Mouse (Mus musculus): Measurements from ENCODE around the gene Hps6. TPM values are rescaled to one million over a fixed set of nuclear protein-coding genes. Genes with fewer than 3 reads are reported as not detected.

Gene Hps6
- total RNA-seq, 2 experiments from 2014 or later, result 3.4 to 3.9 TPM

- Histone ChIP-seq H3K4me3 (no peak overlapping the region), H3K27ac (no peak overlapping the region)
- DNase-seq, result no peak
- intact Hi-C loops (cut with DNase I), result no loop called here
- TF ChIP-seq CTCF (IDR thresholded peaks at IDR 0.05), result no peak
Measured at GRCm38 (mm10) chr19:46032731-46033510, 29.6 kb downstream of the Hps6 start.

DNA sequence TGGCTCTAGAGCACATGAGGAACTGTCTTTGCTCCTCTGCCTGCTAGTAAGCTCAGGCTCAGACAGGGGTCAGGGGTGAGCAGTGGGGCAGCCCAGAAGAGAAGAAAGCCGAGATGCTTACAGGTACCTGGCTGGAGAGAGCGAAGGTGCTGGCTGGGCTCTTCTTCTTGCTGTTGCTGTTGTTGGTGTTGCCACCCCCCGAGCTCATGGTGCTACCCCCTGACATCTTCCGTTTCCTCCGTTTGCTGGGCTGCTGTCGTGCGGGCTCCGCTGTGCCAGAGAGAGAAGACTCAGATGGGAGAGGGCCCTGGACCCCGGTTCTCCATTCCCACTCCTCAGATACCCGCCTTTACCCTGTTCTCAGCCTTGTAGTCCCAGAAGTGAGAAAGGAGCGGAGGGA lies 30.6 kb downstream of the Hps6 start:
- intact Hi-C loops (cut with DNase I), result no loop called here
- no peak for TF ChIP-seq CTCF (IDR thresholded peaks at IDR 0.05)
- Histone ChIP-seq H3K4me3 (no peak overlapping the region), H3K27ac (no peak overlapping the region)
- no peak for DNase-seq

DNA sequence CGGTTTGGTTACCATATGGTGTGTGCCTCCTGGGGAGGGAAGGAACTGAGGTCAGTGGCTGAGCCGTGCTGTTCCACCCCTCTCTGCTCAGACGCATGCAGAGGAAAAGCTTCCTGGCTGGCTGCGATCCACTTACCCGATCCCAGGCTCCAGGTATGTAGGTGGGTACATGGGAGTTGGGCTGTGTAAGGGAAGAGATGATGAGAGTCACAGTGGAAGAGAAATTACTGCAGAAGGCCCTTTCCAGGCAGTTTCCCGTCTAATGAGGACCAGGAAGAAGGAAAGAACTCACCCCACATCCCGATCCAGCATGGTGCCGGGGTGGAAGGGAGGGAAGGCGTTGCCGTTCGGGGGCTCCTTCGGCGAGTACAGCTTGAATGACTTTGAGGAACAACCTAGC lies 32.7 kb downstream of the Hps6 start:
- Histone ChIP-seq H3K27ac (no peak overlapping the region), H3K4me3 (no peak overlapping the region)
- intact Hi-C loops (cut with DNase I), result no loop called here
- no peak for DNase-seq
- no peak for TF ChIP-seq CTCF (IDR thresholded peaks at IDR 0.05)

- intact Hi-C loops (cut with DNase I), result no loop called here
- Histone ChIP-seq H3K27ac (no peak overlapping the region), H3K4me3 (no peak overlapping the region)
- DNase-seq, result no peak
- peak; percentile 49 for TF ChIP-seq CTCF (IDR thresholded peaks at IDR 0.05)
Measured at GRCm38 (mm10) chr19:46036477-46037242, 33.4 kb downstream of the Hps6 start.

DNA sequence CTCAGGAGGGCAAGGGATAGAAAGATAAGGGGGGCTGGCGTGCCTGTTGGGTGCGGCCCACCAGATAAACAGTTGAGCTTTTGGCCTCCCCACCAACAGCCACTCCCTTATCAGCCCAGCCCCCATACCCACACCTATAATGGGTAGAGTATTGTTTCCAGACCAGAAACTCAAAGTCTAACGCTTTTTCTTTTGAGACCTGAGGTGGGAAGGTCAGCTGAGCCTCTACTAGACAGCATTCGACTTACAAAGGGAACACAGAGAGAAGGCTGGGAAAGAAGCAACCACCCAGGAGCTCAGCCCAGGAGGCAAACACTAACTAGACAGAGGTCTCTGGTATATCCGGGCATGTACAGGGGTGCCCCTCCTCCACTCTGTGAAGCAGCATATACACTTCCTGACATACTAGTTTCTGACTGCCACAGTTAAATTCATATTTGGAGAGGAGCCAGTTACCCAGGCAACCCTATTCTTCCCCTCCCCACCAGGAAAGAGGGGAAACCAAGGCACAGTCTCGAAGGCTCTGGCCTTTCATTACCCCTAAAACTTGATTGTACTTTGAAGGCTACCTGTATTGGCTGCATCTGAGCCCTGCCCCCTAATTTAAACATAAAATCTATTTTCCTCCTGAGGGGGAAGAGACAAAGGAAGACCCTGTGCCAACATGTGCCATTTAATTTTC lies 34.1 kb downstream of the Hps6 start:
- intact Hi-C loops (cut with DNase I), result no loop called here
- no peak for DNase-seq
- peak overlapping the region; percentile 83 for H3K4me3 ChIP-seq
- no peak for TF ChIP-seq CTCF (IDR thresholded peaks at IDR 0.05)
- H3K27ac ChIP-seq, result peak overlapping the region; percentile 20; the same call in 1 of the 2 replicates

GRCm38 (mm10) chr19:46037925-46038850 lies 34.9 kb downstream of the Hps6 start:
- no peak for TF ChIP-seq CTCF (IDR thresholded peaks at IDR 0.05)
- H3K27ac ChIP-seq, result peak overlapping the region; percentile 97

DNA sequence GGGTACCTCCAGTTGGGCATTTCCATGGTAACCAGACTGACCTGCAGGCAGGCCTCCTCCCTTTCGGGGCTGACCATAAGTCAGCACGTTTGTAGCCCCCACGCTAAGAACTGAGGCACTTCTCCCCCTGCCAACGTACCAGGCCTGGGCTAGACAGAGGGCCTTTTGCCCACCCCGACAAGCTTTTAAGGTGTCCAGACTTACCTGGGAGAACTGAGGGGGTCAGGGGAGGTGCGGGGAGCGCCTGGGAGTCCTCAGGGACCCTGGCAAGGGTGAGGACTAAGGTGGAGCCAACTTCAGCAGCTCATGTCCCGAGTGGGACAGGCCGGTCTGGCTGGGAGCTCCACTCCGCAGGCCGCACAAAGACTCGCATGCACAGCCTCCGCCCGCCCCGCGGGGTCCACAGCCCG lies 35.5 kb downstream of the Hps6 start:
- no peak for TF ChIP-seq CTCF (IDR thresholded peaks at IDR 0.05)
- DNase-seq, result no peak
- intact Hi-C loops (cut with DNase I), result no loop called here
- Histone ChIP-seq H3K4me3 (peak overlapping the region; percentile 83), H3K27ac (peak overlapping the region; percentile 97)

More at GRCm38 (mm10) chr19:46037925-46038850, 34.9 kb downstream of the Hps6 start:
- H3K4me3 ChIP-seq, result peak overlapping the region; percentile 83
- no peak for DNase-seq
- intact Hi-C loops (cut with DNase I), result no loop called here

GRCm38 (mm10) chr19:46039478-46039877 lies 36.2 kb downstream of the Hps6 start:
- DNase-seq, result peak; percentile 93
- peak overlapping the region; percentile 83 for H3K4me3 ChIP-seq
- no peak for TF ChIP-seq CTCF (IDR thresholded peaks at IDR 0.05)
- peak overlapping the region; percentile 97 for H3K27ac ChIP-seq
- intact Hi-C loops (cut with DNase I), result no loop called here

DNA sequence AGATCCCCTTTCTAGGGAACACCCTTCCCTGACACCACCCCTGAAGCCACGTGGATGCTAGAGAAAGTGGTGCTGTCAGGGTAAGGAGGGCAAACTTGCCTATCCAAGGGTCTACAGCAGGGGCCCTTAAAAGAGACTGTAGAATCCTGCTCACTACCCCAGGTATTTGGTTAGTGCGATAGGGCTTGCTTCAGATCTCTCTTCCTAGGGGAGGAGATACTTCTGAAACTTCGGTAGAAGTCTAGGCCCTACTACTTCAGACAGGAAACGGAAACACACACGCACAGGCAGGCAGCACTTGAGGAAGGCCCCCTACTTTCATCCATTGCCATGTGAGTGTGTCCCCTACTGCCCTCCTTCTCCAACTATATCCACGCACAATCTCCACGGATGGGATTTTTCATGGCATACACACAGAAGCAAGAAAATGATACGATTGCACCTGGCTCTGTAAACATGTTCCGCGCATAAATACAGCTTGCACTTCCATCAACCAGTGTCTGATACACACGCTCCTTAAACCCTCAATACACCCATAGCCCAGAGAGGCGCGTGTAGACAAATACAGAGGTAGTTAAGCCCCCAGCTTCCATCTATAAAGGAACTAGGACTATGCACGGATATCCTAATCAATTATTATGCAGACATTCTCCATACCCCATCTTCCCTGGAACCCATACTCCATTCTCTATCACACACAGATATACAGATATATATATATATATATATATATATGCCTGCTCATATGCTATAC lies 37.0 kb downstream of the Hps6 start:
- Histone ChIP-seq H3K4me3 (peak overlapping the region; percentile 83), H3K27ac (peak overlapping the region; percentile 97)
- DNase-seq, result no peak
- intact Hi-C loops (cut with DNase I), result loop anchor here (5.0 kb wide), 1 partner anchor 38 kb away; the partner anchor contains the start of gene Hps6
- no peak for TF ChIP-seq CTCF (IDR thresholded peaks at IDR 0.05)

DNA sequence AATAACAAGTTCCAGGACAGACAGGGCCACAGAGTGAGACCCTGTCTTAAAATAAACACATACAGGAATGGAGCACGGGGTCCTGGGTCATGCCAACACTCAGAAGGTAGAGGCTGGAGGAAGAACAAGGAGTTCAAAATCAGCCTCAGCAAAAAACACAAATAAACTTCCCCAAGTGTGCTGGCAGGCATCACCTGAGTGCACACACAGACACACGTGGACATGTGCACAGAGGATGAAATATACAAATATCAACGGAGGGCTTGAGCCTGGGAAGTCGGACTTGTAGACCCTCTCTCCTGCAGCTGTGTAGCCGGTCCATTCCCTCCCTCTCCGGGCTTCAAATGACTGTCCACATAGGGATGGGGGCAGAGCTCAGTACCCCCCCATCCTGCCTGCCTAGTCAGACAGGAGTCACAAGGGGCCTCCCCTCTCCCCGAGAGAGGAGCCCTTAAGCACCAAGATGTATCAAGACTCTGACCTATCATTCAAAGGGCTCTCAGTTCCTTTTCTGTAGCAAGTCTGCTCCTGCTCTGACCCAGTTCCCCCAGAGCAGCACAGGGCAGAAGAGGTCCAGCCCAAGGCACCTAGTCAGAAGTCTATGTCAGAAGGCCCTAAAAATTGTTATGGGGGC lies 38.1 kb downstream of the Hps6 start:
- H3K4me3 ChIP-seq, result peak overlapping the region; percentile 97
- intact Hi-C loops (cut with DNase I), result loop anchor here (5.0 kb wide), 1 partner anchor 39 kb away; the partner anchor contains the start of gene Hps6
- H3K27ac ChIP-seq, result peak overlapping the region; percentile 97
- no peak for DNase-seq
- no peak for TF ChIP-seq CTCF (IDR thresholded peaks at IDR 0.05)
